Mouse (Mus musculus) lung, embryonic 14.5 days (tissue): ENCODE measurements around the gene Phf20. TPM values are rescaled to one million over a fixed set of nuclear protein-coding genes. Genes with fewer than 3 reads are reported as not detected.

Source experiments
- ATAC-seq: fragments of 200-750 bp; cut with Nextera tagmentation; 2 replicates; pipeline ENCODE4 v1.8.0; 2017; ENCODE audit warnings: mild to moderate bottlenecking, moderate TSS enrichment, moderate library complexity; ENCODE audit not compliant: insufficient read depth
- DNase-seq: peaks from one replicate; pipeline ENCODE4 v3.0.0-alpha.2; 2015
- H3K27ac ChIP-seq: fragments of 300-500 bp; sonication (generic); 2 replicates; pipeline ENCODE4 v1.5.1; 2014; ENCODE audit warnings: low read depth, mild to moderate bottlenecking, moderate library complexity
- H3K27me3 ChIP-seq: fragments of 300-500 bp; sonication (generic); 2 replicates; pipeline ENCODE4 v1.6.1; 2014; ENCODE audit warnings: low read length, control low read depth; ENCODE audit not compliant: insufficient read depth
- H3K36me3 ChIP-seq: fragments of 300-500 bp; sonication (generic); 2 replicates; pipeline ENCODE4 v1.6.1; 2014; ENCODE audit warnings: control low read depth; ENCODE audit not compliant: insufficient read depth
- H3K4me1 ChIP-seq: fragments of 300-500 bp; sonication (generic); 2 replicates; pipeline ENCODE4 v1.6.1; 2014; ENCODE audit warnings: antibody characterized with exemption, control low read depth; ENCODE audit not compliant: insufficient read depth
- H3K4me2 ChIP-seq: fragments of 300-500 bp; sonication (generic); 2 replicates; pipeline ENCODE4 v1.6.1; 2014; ENCODE audit warnings: mild to moderate bottlenecking
- H3K4me3 ChIP-seq: fragments of 300-500 bp; sonication (generic); 2 replicates; pipeline ENCODE4 v1.5.1; 2014; ENCODE audit warnings: low read depth, low read length
- H3K9ac ChIP-seq: fragments of 300-500 bp; sonication (generic); 2 replicates; pipeline ENCODE4 v1.6.1; 2014
- H3K9me3 ChIP-seq: fragments of 300-500 bp; sonication (generic); 2 replicates; pipeline ENCODE4 v1.6.1; 2016; ENCODE audit warnings: low read depth, low read length, control low read depth
- CTCF ChIP-seq: IDR thresholded peaks from 2 replicates; pipeline ENCODE4 v1.5.1; 2016; ENCODE audit warnings: antibody characterized with exemption, low read depth
- WGBS: fragments of 180-500 bp; shearing (Covaris S2); extraction: QIAGEN DNeasy Blood & Tissue Kit; methylation state at CpG from one replicate; pipeline ENCODE4 v1.1.7; 2014; 5-methylcytosine and 5-hydroxymethylcytosine counted together
- polyA plus RNA-seq: library from polyadenylated mRNA; unstranded; fragments of >200 nt; fragmentation: Nextera tagmentation; extraction: Ambion mirVana; gene quantifications from 2 replicates; pipeline ENCODE4 v1.2.1, GENCODE M21; 2014

Phf20 gene
- polyA plus RNA-seq, result 73.6 and 77.3 TPM in 2 replicates

GRCm38 (mm10) chr2:156196302-156197128 lies at the start of gene Phf20:
Phf20 (plus strand) TSS chr2:156196466.
- TF ChIP-seq CTCF, result no peak
- Histone ChIP-seq H3K27me3 (no peaks in the 10 kb centered on the region), H3K4me2 (peak within 1 kb of the TSS; percentile 73), H3K36me3 (0 out of 2 replicates have a peak, but pooled peaks cover 11% of the 10 kb centered on the region), H3K4me3 (peak within 1 kb of the TSS; percentile 79), H3K9me3 (no peaks in the 10 kb centered on the region), H3K27ac (peak within 1 kb of the TSS; percentile 95), H3K9ac (peak within 1 kb of the TSS; percentile 82), H3K4me1 (peaks cover 8% of the 10 kb centered on the region)
- WGBS, result under 1% methylated on average over 88 of the region's 88 CpGs
- ATAC-seq, result peak; percentile 98
- peak; percentile 96 for DNase-seq

GRCm38 (mm10) chr2:156147316-156147915 lies 48.9 kb upstream of the Phf20 start:
- Histone ChIP-seq H3K4me3 (no peak overlapping the region), H3K9ac (no peak overlapping the region), H3K4me2 (no peak overlapping the region), H3K36me3 (peaks cover 57% of the 10 kb centered on the region), H3K27ac (no peak overlapping the region), H3K4me1 (no peaks in the 10 kb centered on the region), H3K9me3 (no peaks in the 10 kb centered on the region), H3K27me3 (no peaks in the 10 kb centered on the region)
- no peak for TF ChIP-seq CTCF
- no peak for ATAC-seq
- WGBS, result 88% methylated on average over 3 of the region's 3 CpGs
- no peak for DNase-seq

- no peak overlapping the region for H3K27ac ChIP-seq
- no peak overlapping the region for H3K4me3 ChIP-seq
- no peak for DNase-seq
- H3K4me2 ChIP-seq, result no peak overlapping the region
- no peak for TF ChIP-seq CTCF
- no peak for ATAC-seq
- H3K27me3 ChIP-seq, result no peaks in the 10 kb centered on the region
- no peaks in the 10 kb centered on the region for H3K9me3 ChIP-seq
- peaks cover 86% of the 10 kb centered on the region for H3K36me3 ChIP-seq
- H3K9ac ChIP-seq, result no peak overlapping the region
- no peaks in the 10 kb centered on the region for H3K4me1 ChIP-seq
These were observed 44.7 kb upstream of the Phf20 start for GRCm38 (mm10) chr2:156151538-156151937.

- ATAC-seq, result no peak
- Histone ChIP-seq H3K27me3 (no peaks in the 10 kb centered on the region), H3K27ac (no peak overlapping the region), H3K9ac (no peak overlapping the region), H3K9me3 (no peaks in the 10 kb centered on the region), H3K4me1 (no peaks in the 10 kb centered on the region), H3K36me3 (peaks cover 93% of the 10 kb centered on the region), H3K4me3 (no peak overlapping the region), H3K4me2 (no peak overlapping the region)
- TF ChIP-seq CTCF, result no peak
- WGBS, result 97% methylated on average over 1 of the region's 1 CpGs
- DNase-seq, result no peak
These were observed 30.8 kb upstream of the Phf20 start for GRCm38 (mm10) chr2:156165478-156165877.

- no peaks in the 10 kb centered on the region for H3K9me3 ChIP-seq
- no peaks in the 10 kb centered on the region for H3K27me3 ChIP-seq
- H3K4me3 ChIP-seq, result no peak overlapping the region
- WGBS, result 91% methylated on average over 5 of the region's 5 CpGs
- no peak for DNase-seq
- H3K4me1 ChIP-seq, result no peaks in the 10 kb centered on the region
- no peak for ATAC-seq
- H3K27ac ChIP-seq, result no peak overlapping the region
- peaks cover 97% of the 10 kb centered on the region for H3K36me3 ChIP-seq
- H3K9ac ChIP-seq, result no peak overlapping the region
- TF ChIP-seq CTCF, result no peak
- H3K4me2 ChIP-seq, result no peak overlapping the region
These were observed 29.7 kb upstream of the Phf20 start for GRCm38 (mm10) chr2:156166557-156166956.

GRCm38 (mm10) chr2:156177079-156177478 lies 19.2 kb upstream of the Phf20 start:
- H3K27me3 ChIP-seq, result no peaks in the 10 kb centered on the region
- no peaks in the 10 kb centered on the region for H3K9me3 ChIP-seq
- H3K27ac ChIP-seq, result no peak overlapping the region
- peak overlapping the region; percentile 27; the same call in 1 of the 2 replicates for H3K4me2 ChIP-seq
- peaks cover 63% of the 10 kb centered on the region for H3K36me3 ChIP-seq
- no peak for TF ChIP-seq CTCF
- no peak overlapping the region; the same call in 1 of the 2 replicates for H3K9ac ChIP-seq
- DNase-seq (no peak), ATAC-seq (no peak)
- no peak overlapping the region for H3K4me3 ChIP-seq
- H3K4me1 ChIP-seq, result peaks cover 9% of the 10 kb centered on the region; the same call in 1 of the 2 replicates
- 80% methylated on average over 6 of the region's 6 CpGs for WGBS

- no peak for DNase-seq
- H3K27me3 ChIP-seq, result no peaks in the 10 kb centered on the region
- H3K4me3 ChIP-seq, result peak overlapping the region; percentile 100
- H3K9me3 ChIP-seq, result no peaks in the 10 kb centered on the region
- H3K36me3 ChIP-seq, result peaks cover 58% of the 10 kb centered on the region
- H3K27ac ChIP-seq, result no peak overlapping the region
- no peak for TF ChIP-seq CTCF
- ATAC-seq, result no peak
- WGBS, result 73% methylated on average over 7 of the region's 7 CpGs
- H3K9ac ChIP-seq, result peak overlapping the region; percentile 100; the same call in 1 of the 2 replicates
- peak overlapping the region; percentile 96 for H3K4me2 ChIP-seq
- peaks cover 9% of the 10 kb centered on the region; the same call in 1 of the 2 replicates for H3K4me1 ChIP-seq
These were observed 18.6 kb upstream of the Phf20 start for GRCm38 (mm10) chr2:156177651-156178050.
